Mouse (Mus musculus) testis, adult 2 months (tissue): Measurements from ENCODE around the gene 1700024G13Rik.

ENCODE experiments used
- CTCF ChIP-seq: fragments of 200-500 bp; IDR thresholded peaks from 2 replicates; pipeline ENCODE4 v1.5.1; 2012; ENCODE audit warnings: low read depth, mild to moderate bottlenecking, inconsistent platforms, low read length, moderate library complexity; ENCODE audit not compliant: control insufficient read depth, insufficient read depth, insufficient replicate concordance
- POLR2A ChIP-seq: fragments of 200-500 bp; IDR thresholded peaks from 2 replicates; pipeline ENCODE4 v1.6.1; 2012; ENCODE audit warnings: low read depth, mild to moderate bottlenecking, inconsistent platforms, low read length, moderate library complexity; ENCODE audit not compliant: control insufficient read depth

GRCm38 (mm10) chr14:32429030-32429602 is 40.9 kb upstream of the 1700024G13Rik start:
- no peak for TF ChIP-seq CTCF
- TF ChIP-seq POLR2A, result no peak
